Mouse (Mus musculus) cerebellum, adult 2 months (tissue): ENCODE results near the gene Hist1h2ae.
"Not testable (repeated sequence)": the region's sequence is repeated elsewhere in the genome, so short reads cannot be mapped to it uniquely, and the experiment has no call there.

Experiments used
- CTCF ChIP-seq: fragments of 200-500 bp; IDR thresholded peaks from 2 replicates; pipeline ENCODE4 v1.5.1; 2011; ENCODE audit warnings: low read depth, mild to moderate bottlenecking, control low read depth, low read length, moderate library complexity, borderline replicate concordance; ENCODE audit not compliant: insufficient read depth
- POLR2A ChIP-seq: fragments of 200-500 bp; IDR thresholded peaks from 2 replicates; pipeline ENCODE4 v1.6.1; 2011; ENCODE audit warnings: low read length, control low read depth, borderline replicate concordance; ENCODE audit not compliant: insufficient read depth

DNA sequence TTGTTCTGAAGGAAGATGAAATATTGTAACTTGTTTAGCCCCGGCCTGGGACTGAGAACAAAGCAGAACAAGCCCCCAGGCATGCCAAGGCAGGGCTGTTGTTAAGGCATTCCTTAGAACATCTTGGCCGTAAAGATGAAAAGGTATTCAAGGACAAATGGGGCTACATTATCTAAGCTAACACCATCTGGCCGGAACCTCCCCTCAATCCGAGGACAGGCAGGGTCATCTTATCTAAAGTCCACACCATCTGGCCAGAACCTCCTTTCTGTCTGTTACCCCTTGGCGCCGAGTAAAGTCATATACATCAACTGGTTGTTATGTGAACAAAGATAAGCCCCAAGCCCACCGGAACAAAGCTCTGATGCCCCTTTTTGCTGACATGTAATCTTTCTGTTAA is 20.9 kb upstream of the Hist1h2ae start:
- not testable (repeated sequence) for TF ChIP-seq CTCF, POLR2A
